Mouse (Mus musculus): ENCODE data around the gene Kcna10.

DNA sequence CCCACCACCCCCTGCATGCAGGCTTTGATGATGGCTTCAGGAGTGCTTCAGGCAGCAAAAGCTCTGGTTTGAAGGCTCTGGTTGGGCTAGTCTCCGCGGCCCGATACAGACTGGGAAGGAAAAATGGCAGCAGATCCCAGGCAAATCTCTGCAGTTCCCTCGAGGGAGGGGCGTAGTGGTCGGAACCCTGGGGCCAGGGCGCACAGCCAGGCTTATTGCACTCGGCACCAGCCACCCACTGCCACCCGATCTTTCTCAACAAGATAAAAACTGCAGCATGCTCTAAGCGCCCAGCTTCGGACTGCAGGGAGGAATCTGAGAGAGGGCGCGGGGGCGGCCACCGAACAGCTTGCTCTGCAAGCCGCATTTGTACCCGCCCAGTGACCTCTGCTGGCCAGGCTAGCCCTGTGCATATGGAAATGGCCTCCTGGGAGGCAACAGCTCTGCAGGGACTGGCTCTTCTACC is 23.0 kb upstream of the Kcna10 start:
- peak; percentile 3 for TF ChIP-seq CTCF (IDR thresholded peaks at IDR 0.05; ENCODE audit: low read depth, low read length)
- TF ChIP-seq EP300 (IDR thresholded peaks at IDR 0.05; ENCODE audit: insufficient read depth, low read depth, low read length): 0 out of 2 replicates have a peak, but pooled peaks have one; percentile 40
- TF ChIP-seq POLR2A (IDR thresholded peaks at IDR 0.05; ENCODE audit: insufficient read depth, low read length): no peak

Data from ES-Bruce4 (cell line).